Mouse (Mus musculus) cortical plate, adult 2 months (tissue): ENCODE results near the gene Serpinb9.

ENCODE experiments used
- CTCF ChIP-seq: fragments of 200-500 bp; IDR thresholded peaks from 2 replicates; pipeline ENCODE4 v1.5.1; 2011; ENCODE audit warnings: mild to moderate bottlenecking, control low read depth, low read length; ENCODE audit not compliant: insufficient read depth; ENCODE audit errors: extremely low read depth
- POLR2A ChIP-seq: fragments of 200-500 bp; IDR thresholded peaks from 2 replicates; pipeline ENCODE4 v1.6.1; 2011; ENCODE audit warnings: mild to moderate bottlenecking, low read length, control low read depth; ENCODE audit not compliant: insufficient read depth; ENCODE audit errors: extremely low read depth

GRCm38 (mm10) chr13:32967233-32967632, 35.8 kb upstream of the Serpinb9 start:
- TF ChIP-seq CTCF (no peak), POLR2A (no peak)
